Mouse (Mus musculus) lung, embryonic 15.5 days (tissue): ENCODE results near the gene Cbfa2t3. TPM values are rescaled to one million over a fixed set of nuclear protein-coding genes. Genes with fewer than 3 reads are reported as not detected.

Source experiments
- ATAC-seq: fragments of 200-750 bp; cut with Nextera tagmentation; 2 replicates; pipeline ENCODE4 v1.8.0; 2017; ENCODE audit warnings: moderate number of reproducible peaks, borderline replicate concordance; ENCODE audit not compliant: low FRiP score, low TSS enrichment; ENCODE audit errors: extremely low read depth
- H3K27ac ChIP-seq: fragments of 300-500 bp; sonication (generic); 2 replicates; pipeline ENCODE4 v1.5.1; 2015; ENCODE audit warnings: moderate library complexity, mild to moderate bottlenecking, inconsistent platforms
- H3K27me3 ChIP-seq: fragments of 300-500 bp; sonication (generic); 2 replicates; pipeline ENCODE4 v1.6.1; 2015; ENCODE audit warnings: inconsistent platforms
- H3K36me3 ChIP-seq: fragments of 300-500 bp; sonication (generic); 2 replicates; pipeline ENCODE4 v1.6.1; 2015; ENCODE audit warnings: inconsistent platforms
- H3K4me1 ChIP-seq: fragments of 300-500 bp; sonication (generic); 2 replicates; pipeline ENCODE4 v1.6.1; 2015; ENCODE audit warnings: inconsistent platforms
- H3K4me2 ChIP-seq: fragments of 300-500 bp; sonication (generic); 2 replicates; pipeline ENCODE4 v1.6.1; 2015; ENCODE audit warnings: inconsistent platforms, mild to moderate bottlenecking, moderate library complexity
- H3K4me3 ChIP-seq: fragments of 300-500 bp; sonication (generic); 2 replicates; pipeline ENCODE4 v1.5.1; 2015; ENCODE audit warnings: mild to moderate bottlenecking, inconsistent platforms
- H3K9ac ChIP-seq: fragments of 300-500 bp; sonication (generic); 2 replicates; pipeline ENCODE4 v1.6.1; 2015; ENCODE audit warnings: inconsistent platforms
- H3K9me3 ChIP-seq: fragments of 300-500 bp; sonication (generic); 2 replicates; pipeline ENCODE4 v1.6.1; 2016; ENCODE audit warnings: inconsistent platforms
- WGBS: fragments of 180-500 bp; shearing (Covaris S2); methylation state at CpG from one replicate; pipeline ENCODE4 v1.1.7; 2015; 5-methylcytosine and 5-hydroxymethylcytosine counted together
- polyA plus RNA-seq: library from polyadenylated mRNA; unstranded; fragments of >200 nt; fragmentation: Nextera tagmentation; extraction: Ambion mirVana; gene quantifications from 2 replicates; pipeline ENCODE4 v1.2.1, GENCODE M21; 2015

Gene Cbfa2t3
- polyA plus RNA-seq, 1 experiment from 2014 or later, result 5.4 TPM

DNA sequence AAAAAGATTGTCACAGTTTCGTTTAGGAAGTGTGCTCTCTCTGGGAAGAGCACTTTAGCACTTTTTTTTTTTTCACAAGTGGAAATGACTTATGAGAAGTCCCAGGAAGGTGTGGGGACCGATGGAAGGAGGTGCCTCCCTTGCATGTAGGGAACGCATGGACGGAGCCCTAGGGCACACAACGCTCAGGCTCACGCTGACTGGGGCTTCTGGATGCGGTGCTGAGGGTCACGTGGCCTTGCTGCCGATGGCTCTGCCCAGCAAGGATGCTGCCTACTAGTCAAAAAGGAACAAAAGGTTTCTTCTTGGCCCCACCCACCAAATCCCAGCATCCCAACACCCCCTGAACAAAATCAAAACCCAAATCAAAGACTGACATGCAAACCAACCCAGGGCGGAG is 69.5 kb downstream of the Cbfa2t3 start:
- no peak overlapping the region for H3K4me3 ChIP-seq
- no peaks in the 10 kb centered on the region for H3K9me3 ChIP-seq
- 50% methylated on average over 10 of the region's 10 CpGs for WGBS
- H3K4me2 ChIP-seq, result no peak overlapping the region
- H3K27me3 ChIP-seq, result peaks cover 3% of the 10 kb centered on the region; the same call in 1 of the 2 replicates
- no peak for ATAC-seq
- no peak overlapping the region for H3K9ac ChIP-seq
- H3K4me1 ChIP-seq, result 0 out of 2 replicates have a peak, but pooled peaks cover 4% of the 10 kb centered on the region
- H3K27ac ChIP-seq, result no peak overlapping the region
- peaks cover 4% of the 10 kb centered on the region; the same call in 1 of the 2 replicates for H3K36me3 ChIP-seq

DNA sequence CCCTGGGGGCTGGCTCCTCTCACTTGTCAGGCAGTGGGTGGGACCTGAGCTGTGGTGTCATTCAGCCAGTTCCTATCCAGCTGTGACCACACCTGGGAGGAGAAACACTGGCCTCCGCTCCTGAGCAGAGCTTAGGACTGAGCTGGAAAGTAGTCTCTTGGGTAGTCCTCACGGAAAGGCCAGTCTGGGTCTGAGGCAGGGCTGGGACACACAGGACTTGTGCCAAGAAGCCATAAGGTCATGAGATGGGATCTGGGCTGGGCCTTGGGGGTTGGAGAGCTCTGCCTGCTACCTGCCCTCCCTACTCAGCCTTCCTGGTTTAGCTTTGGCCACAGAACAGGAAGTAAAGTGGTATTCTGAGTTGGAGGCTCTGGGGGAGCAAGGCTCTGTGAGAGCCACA is 72.0 kb downstream of the Cbfa2t3 start:
- 73% methylated on average over 2 of the region's 2 CpGs for WGBS
- Histone ChIP-seq H3K9ac (no peak overlapping the region), H3K4me3 (no peak overlapping the region), H3K36me3 (no peaks in the 10 kb centered on the region), H3K27me3 (peaks cover 3% of the 10 kb centered on the region; the same call in 1 of the 2 replicates), H3K4me2 (no peak overlapping the region), H3K9me3 (no peaks in the 10 kb centered on the region), H3K4me1 (0 out of 2 replicates have a peak, but pooled peaks cover 4% of the 10 kb centered on the region), H3K27ac (no peak overlapping the region)
- ATAC-seq, result no peak

DNA sequence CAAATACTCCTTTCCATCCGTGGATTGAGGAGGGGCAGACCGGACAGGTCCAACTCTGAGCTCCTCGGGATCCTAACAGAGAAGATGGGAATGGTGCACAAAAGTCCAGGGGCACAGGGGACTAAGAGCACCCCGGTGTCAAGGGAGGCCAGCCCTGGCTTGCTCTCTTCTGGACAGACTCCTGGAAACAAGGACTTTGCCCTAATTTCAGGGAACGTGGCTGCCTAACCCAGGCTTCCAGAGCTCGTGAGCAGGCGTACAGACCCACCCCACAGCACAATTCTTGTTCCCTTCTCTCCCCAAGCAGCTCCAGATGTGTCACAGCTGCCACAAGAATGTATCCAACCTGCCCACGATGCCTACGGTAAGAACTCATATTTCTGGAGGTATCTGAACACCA is 73.1 kb downstream of the Cbfa2t3 start:
- H3K27me3 ChIP-seq, result peaks cover 3% of the 10 kb centered on the region; the same call in 1 of the 2 replicates
- WGBS, result 66% methylated on average over 9 of the region's 9 CpGs
- H3K27ac ChIP-seq, result no peak overlapping the region
- H3K36me3 ChIP-seq, result no peaks in the 10 kb centered on the region
- 0 out of 2 replicates have a peak, but pooled peaks cover 3% of the 10 kb centered on the region for H3K4me1 ChIP-seq
- no peak overlapping the region for H3K4me2 ChIP-seq
- no peak for ATAC-seq
- no peaks in the 10 kb centered on the region for H3K9me3 ChIP-seq
- H3K4me3 ChIP-seq, result no peak overlapping the region
- H3K9ac ChIP-seq, result no peak overlapping the region

DNA sequence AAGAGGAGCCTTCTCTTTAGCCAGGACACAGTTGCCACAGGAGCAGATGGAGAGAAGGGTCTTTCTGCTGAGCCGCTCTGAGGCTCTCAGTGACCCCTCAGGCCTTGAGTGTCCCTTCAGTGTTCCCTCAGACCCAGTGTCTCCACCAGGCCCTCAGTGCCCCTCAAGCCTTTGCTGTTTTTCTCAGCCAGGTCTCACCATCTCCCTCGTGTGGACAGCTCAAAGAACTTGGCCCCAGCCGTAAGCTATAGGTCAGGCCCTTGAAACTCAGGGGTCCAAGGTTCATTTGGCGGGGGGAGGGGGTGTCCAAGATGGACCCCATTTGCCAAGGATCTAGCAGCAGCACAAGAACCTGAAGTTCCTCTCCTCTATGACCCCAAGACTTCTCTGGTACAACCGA is 74.3 kb downstream of the Cbfa2t3 start:
- ATAC-seq, result no peak
- Histone ChIP-seq H3K27me3 (peaks cover 3% of the 10 kb centered on the region; the same call in 1 of the 2 replicates), H3K9me3 (no peaks in the 10 kb centered on the region), H3K36me3 (no peaks in the 10 kb centered on the region), H3K9ac (no peak overlapping the region), H3K4me1 (no peaks in the 10 kb centered on the region), H3K4me2 (no peak overlapping the region), H3K27ac (no peak overlapping the region), H3K4me3 (no peak overlapping the region)
- WGBS, result 66% methylated on average over 5 of the region's 5 CpGs

DNA sequence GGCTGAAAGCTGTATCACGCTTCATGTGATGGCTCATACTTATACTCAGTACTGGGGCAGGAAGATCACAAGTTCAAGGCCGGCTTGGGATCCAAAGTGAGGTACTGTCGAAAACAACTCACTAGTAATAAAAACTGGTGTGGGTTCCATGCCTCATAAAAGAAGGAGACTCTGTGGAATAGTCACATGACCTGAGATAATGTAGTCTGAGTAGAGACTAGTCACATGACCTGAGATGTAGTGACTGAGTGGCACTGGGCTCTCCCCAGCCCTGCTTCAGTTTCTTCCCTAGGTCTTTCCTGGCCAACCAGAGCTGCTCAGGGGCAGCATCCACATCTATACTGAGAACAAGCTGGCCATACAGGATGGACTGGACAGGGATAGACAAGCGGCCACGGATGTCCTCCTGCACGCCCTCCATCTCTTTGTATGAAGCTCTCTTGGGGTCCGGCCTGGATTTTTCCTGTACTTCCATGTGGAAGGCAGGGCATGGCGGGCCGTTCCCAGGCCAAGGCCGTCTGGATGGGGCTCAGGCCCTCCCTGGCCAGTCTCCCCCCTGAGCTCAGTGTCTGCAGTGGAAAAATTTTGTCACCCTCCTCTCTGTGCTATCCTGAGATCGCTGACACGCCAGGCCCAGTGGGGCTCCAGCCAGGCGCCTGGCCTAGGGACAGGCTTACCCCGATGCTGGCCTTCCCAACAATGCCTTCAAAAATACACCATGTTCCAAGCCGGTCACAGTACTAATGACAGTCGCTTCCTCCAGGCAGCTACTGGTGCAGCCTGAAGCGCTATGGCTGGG is 74.9 kb downstream of the Cbfa2t3 start:
- no peaks in the 10 kb centered on the region; the same call in 1 of the 2 replicates for H3K27me3 ChIP-seq
- no peak overlapping the region for H3K27ac ChIP-seq
- H3K4me3 ChIP-seq, result no peak overlapping the region
- no peak for ATAC-seq
- no peaks in the 10 kb centered on the region for H3K36me3 ChIP-seq
- WGBS, result 87% methylated on average over 17 of the region's 17 CpGs
- no peak overlapping the region for H3K9ac ChIP-seq
- H3K4me1 ChIP-seq, result no peaks in the 10 kb centered on the region
- no peak overlapping the region for H3K4me2 ChIP-seq
- H3K9me3 ChIP-seq, result no peaks in the 10 kb centered on the region

DNA sequence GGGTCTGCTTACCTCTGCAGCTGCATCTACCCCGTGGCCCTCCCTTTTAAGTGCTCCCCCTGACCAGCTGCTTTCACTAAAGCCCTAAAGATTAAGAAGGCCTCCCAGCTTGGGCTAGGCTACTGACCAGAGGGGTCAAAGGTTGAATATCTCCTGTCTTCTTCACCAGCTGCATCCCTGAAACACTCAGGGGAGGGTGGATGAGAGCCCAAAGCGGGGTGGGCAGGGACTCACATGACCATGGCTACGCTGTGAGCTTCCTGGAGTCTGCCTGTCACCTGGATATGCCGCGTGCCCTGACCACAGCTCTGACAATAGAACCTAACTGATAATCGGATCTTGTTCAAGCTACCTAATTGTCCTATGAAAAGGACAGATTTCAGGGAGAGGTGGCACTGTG is 76.2 kb downstream of the Cbfa2t3 start, which contains the start of gene Pabpn1l:
TSS of gene Pabpn1l (minus strand) at position 13 of the 400 bp plus-strand sequence.
- Histone ChIP-seq H3K27ac (no peak within 1 kb of the TSS), H3K36me3 (no peaks in the 10 kb centered on the region), H3K27me3 (no peaks in the 10 kb centered on the region; the same call in 1 of the 2 replicates), H3K4me1 (peaks cover 4% of the 10 kb centered on the region), H3K9ac (no peak within 1 kb of the TSS), H3K9me3 (no peaks in the 10 kb centered on the region), H3K4me3 (no peak within 1 kb of the TSS), H3K4me2 (no peak within 1 kb of the TSS)
- ATAC-seq, result no peak
- 49% methylated on average over 6 of the region's 6 CpGs for WGBS

DNA sequence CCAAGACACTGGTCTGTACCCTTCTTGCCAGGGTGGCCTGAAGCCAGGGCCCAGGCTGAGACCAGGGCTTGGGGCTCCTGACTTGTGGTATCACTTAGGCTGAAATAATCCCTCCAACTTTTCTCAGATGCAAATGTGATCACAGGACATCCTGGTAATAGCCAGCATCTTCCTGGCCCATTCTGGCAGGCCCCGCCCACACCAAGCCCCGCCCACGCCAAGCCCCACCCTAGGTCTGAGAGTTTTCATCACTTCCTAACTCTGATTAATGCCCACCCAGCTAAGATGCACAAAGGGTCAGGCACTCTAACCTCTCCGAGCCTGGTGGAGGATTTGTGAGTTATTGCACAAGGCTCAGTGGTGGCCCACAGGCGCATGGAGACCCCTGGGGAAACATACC is 78.5 kb downstream of the Cbfa2t3 start:
- 37% methylated on average over 5 of the region's 5 CpGs for WGBS
- no peak overlapping the region for H3K9ac ChIP-seq

DNA sequence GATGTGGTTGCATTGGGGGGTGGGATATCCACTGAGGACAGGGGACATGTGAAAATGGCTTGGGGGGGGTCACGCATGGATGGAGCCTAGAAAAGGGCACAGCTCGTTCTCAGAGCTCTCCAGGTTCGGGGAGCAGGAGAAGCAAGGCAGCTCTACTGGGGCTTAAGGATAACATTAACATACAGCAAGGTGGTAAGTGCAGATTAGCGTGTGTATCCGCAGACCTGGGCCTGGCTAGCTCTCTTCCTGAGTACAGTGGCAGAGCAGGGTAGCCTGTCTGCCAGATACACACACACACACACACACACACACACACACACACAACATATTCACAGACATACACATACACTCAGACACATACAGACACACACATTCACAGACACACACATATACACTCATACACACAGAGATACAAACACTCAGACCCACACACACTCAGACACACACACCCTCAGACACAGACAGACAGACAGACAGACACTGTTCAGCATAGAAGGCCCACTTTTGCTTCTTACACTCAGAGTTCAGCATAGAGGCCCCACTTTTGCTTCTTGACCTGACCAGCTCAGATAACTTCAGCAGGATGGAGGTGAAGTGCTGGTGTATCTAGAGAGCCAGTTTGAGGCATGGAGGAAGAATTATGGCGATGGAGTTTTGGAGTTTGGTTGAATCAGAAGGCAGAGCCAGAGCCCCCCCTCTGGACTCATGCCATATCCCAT is 80.1 kb downstream of the Cbfa2t3 start:
- Histone ChIP-seq H3K27ac (no peak overlapping the region), H3K9ac (no peak overlapping the region), H3K4me1 (peaks cover 18% of the 10 kb centered on the region), H3K4me3 (no peak overlapping the region), H3K27me3 (no peaks in the 10 kb centered on the region), H3K9me3 (no peaks in the 10 kb centered on the region), H3K36me3 (0 out of 2 replicates have a peak, but pooled peaks cover 3% of the 10 kb centered on the region), H3K4me2 (no peak overlapping the region)
- 63% methylated on average over 6 of the region's 6 CpGs for WGBS
- ATAC-seq, result no peak

More for the DNA sequence above, 78.5 kb downstream of the Cbfa2t3 start:
- Histone ChIP-seq H3K27me3 (no peaks in the 10 kb centered on the region), H3K9me3 (no peaks in the 10 kb centered on the region), H3K4me3 (no peak overlapping the region), H3K4me1 (peaks cover 17% of the 10 kb centered on the region), H3K4me2 (no peak overlapping the region), H3K27ac (no peak overlapping the region), H3K36me3 (no peaks in the 10 kb centered on the region)
- ATAC-seq, result no peak

DNA sequence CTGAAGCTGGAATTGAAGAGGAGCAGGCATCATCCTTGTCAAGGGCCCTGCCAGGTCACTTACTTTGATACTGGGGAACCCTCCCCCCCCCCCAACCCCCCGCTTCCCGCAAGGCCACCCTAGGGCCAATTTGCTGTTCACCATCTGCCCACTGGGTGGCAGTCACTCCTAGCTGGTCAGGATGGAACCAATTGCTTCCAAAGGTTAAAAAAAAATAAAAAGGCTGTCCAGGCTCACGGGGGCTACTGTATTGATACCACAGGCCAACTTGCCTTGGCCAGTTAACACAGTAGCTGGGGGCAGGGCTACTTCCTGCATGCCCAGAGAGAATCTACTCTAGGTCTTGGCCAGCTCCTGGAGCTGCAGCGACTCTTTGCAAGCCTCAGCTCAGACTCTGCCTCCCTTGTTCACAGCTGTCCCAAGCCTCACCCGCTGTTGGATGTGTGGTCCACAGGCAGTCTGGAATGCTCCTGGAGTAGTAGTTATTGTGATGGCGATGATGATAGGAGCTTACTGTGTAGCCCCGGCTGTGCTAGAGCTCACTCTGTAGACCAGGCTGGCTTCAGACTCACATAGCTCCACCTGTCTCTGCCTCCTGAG is 80.9 kb downstream of the Cbfa2t3 start:
- no peak overlapping the region for H3K4me3 ChIP-seq
- peaks cover 18% of the 10 kb centered on the region for H3K4me1 ChIP-seq
- 0 out of 2 replicates have a peak, but pooled peaks cover 3% of the 10 kb centered on the region for H3K36me3 ChIP-seq
- no peak for ATAC-seq
- H3K4me2 ChIP-seq, result no peak overlapping the region
- H3K9ac ChIP-seq, result no peak overlapping the region
- H3K27me3 ChIP-seq, result no peaks in the 10 kb centered on the region
- WGBS, result 33% methylated on average over 5 of the region's 7 CpGs
- H3K27ac ChIP-seq, result no peak overlapping the region
- H3K9me3 ChIP-seq, result no peaks in the 10 kb centered on the region

DNA sequence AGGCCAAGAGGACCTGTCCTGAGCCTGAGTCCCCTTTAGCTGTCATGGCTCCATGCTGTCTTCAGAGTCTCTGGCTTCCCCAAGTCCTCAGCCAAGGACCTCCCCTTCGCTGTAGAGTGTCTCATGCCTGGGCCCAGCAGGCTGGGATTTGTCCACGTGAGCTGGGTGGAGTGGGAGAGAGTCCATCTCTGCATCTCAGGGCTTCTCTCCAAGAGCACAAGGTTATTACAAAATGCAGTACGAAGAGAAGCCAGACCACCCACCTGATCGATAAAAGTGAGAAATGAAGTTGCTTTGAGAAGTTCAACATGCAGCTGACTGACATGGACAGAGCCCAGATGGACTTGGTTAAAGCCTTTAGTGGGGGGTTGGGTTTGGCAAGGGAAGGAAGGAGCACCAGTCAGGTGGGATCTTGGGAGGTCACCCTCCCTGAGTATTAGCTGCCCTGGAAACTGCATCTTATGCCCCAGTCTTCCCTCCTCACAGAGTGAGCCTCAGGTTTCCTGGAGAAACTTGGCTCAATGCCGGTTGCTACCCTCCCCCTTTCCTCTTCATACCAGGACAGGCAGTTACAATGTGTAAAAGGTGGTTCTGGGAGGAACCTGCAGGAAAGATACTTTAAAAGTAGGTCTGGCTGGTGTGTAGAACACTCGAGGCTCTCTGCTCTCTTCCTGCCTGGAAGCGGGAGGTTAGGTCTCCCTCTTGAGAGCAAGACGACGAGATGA is 82.6 kb downstream of the Cbfa2t3 start:
- peaks cover 30% of the 10 kb centered on the region for H3K4me1 ChIP-seq
- no peak overlapping the region for H3K4me2 ChIP-seq
- H3K4me3 ChIP-seq, result no peak overlapping the region
- 0 out of 2 replicates have a peak, but pooled peaks cover 3% of the 10 kb centered on the region for H3K36me3 ChIP-seq
- H3K9ac ChIP-seq, result no peak overlapping the region
- ATAC-seq, result no peak
- H3K9me3 ChIP-seq, result no peaks in the 10 kb centered on the region
- WGBS, result 43% methylated on average over 9 of the region's 9 CpGs
- peak overlapping the region; percentile 53; the same call in 1 of the 2 replicates for H3K27ac ChIP-seq
- no peaks in the 10 kb centered on the region for H3K27me3 ChIP-seq
